Mouse (Mus musculus): ENCODE measurements around the gene Rpl13. TPM values are rescaled to one million over a fixed set of nuclear protein-coding genes. Genes with fewer than 3 reads are reported as not detected.
"Not testable (repeated sequence)": the region's sequence is repeated elsewhere in the genome, so short reads cannot be mapped to it uniquely, and the experiment has no call there.

Rpl13 gene
- polyA plus RNA-seq, 1 experiment from 2014 or later, result 1,308 TPM

- no peaks in the 10 kb centered on the region for H3K9me3 ChIP-seq (ENCODE audit: control insufficient read depth, low read length)
Measured at GRCm38 (mm10) chr8:123082993-123083392, 19.2 kb upstream of the Rpl13 start.

GRCm38 (mm10) chr8:123083610-123084009, 18.5 kb upstream of the Rpl13 start:
- Histone ChIP-seq H3K27ac (ENCODE audit: low read depth, low read length) (no peak overlapping the region), H3K4me1 (replicated peaks; ENCODE audit: control insufficient read depth, insufficient read depth, low read length) (no peaks in the 10 kb centered on the region), H3K9ac (ENCODE audit: low read depth, low read length) (no peak overlapping the region), H3K27me3 (ENCODE audit: control insufficient read depth, insufficient read depth, low read length) (no peaks in the 10 kb centered on the region), H3K4me2 (replicated peaks; ENCODE audit: low read depth, low read length) (no peak overlapping the region), H3K4me3 (ENCODE audit: low read depth, low read length) (no peak overlapping the region), H3K36me3 (ENCODE audit: control insufficient read depth, insufficient read depth, low read length) (peaks cover 9% of the 10 kb centered on the region; the same call in 1 of the 2 replicates), H3K9me3 (ENCODE audit: control insufficient read depth, low read length) (no peaks in the 10 kb centered on the region)
- ATAC-seq (ENCODE audit: low FRiP score), result no peak
- 91% methylated on average over 12 of the region's 12 CpGs for WGBS
- DNase-seq (ENCODE audit: low spot score), result no peak

More at GRCm38 (mm10) chr8:123082993-123083392, 19.2 kb upstream of the Rpl13 start:
- H3K4me3 ChIP-seq (ENCODE audit: low read depth, low read length), result no peak overlapping the region
- no peaks in the 10 kb centered on the region for H3K27me3 ChIP-seq (ENCODE audit: control insufficient read depth, insufficient read depth, low read length)
- H3K4me1 ChIP-seq (replicated peaks; ENCODE audit: control insufficient read depth, insufficient read depth, low read length), result no peaks in the 10 kb centered on the region
- DNase-seq (ENCODE audit: low spot score) (no peak), ATAC-seq (ENCODE audit: low FRiP score) (no peak)
- H3K4me2 ChIP-seq (replicated peaks; ENCODE audit: low read depth, low read length), result no peak overlapping the region
- WGBS, result 79% methylated on average over 6 of the region's 6 CpGs
- H3K9ac ChIP-seq (ENCODE audit: low read depth, low read length), result no peak overlapping the region
- peaks cover 9% of the 10 kb centered on the region; the same call in 1 of the 2 replicates for H3K36me3 ChIP-seq (ENCODE audit: control insufficient read depth, insufficient read depth, low read length)
- no peak overlapping the region for H3K27ac ChIP-seq (ENCODE audit: low read depth, low read length)

GRCm38 (mm10) chr8:123087289-123087688, 14.9 kb upstream of the Rpl13 start:
- H3K27me3 ChIP-seq (ENCODE audit: control insufficient read depth, insufficient read depth, low read length), result no peaks in the 10 kb centered on the region
- no peak overlapping the region for H3K9ac ChIP-seq (ENCODE audit: low read depth, low read length)
- no peaks in the 10 kb centered on the region for H3K9me3 ChIP-seq (ENCODE audit: control insufficient read depth, low read length)
- H3K4me1 ChIP-seq (replicated peaks; ENCODE audit: control insufficient read depth, insufficient read depth, low read length), result no peaks in the 10 kb centered on the region
- no peak overlapping the region for H3K4me2 ChIP-seq (replicated peaks; ENCODE audit: low read depth, low read length)
- H3K4me3 ChIP-seq (ENCODE audit: low read depth, low read length), result no peak overlapping the region
- DNase-seq (ENCODE audit: low spot score), result no peak
- WGBS, result 95% methylated on average over 9 of the region's 9 CpGs
- no peak overlapping the region for H3K27ac ChIP-seq (ENCODE audit: low read depth, low read length)
- no peak for ATAC-seq (ENCODE audit: low FRiP score)
- H3K36me3 ChIP-seq (ENCODE audit: control insufficient read depth, insufficient read depth, low read length), result peaks cover 16% of the 10 kb centered on the region

GRCm38 (mm10) chr8:123097216-123097615, 4.9 kb upstream of the Rpl13 start:
- H3K27ac ChIP-seq (ENCODE audit: low read depth, low read length), result no peak overlapping the region
- H3K27me3 ChIP-seq (ENCODE audit: control insufficient read depth, insufficient read depth, low read length), result no peaks in the 10 kb centered on the region
- H3K4me1 ChIP-seq (replicated peaks; ENCODE audit: control insufficient read depth, insufficient read depth, low read length), result 0 out of 2 replicates have a peak, but pooled peaks cover 2% of the 10 kb centered on the region
- no peak overlapping the region for H3K9ac ChIP-seq (ENCODE audit: low read depth, low read length)
- no peak for DNase-seq (ENCODE audit: low spot score)
- no peak for ATAC-seq (ENCODE audit: low FRiP score)
- H3K9me3 ChIP-seq (ENCODE audit: control insufficient read depth, low read length), result no peaks in the 10 kb centered on the region
- 97% methylated on average over 11 of the region's 11 CpGs for WGBS
- no peak overlapping the region for H3K4me3 ChIP-seq (ENCODE audit: low read depth, low read length)
- no peak overlapping the region for H3K4me2 ChIP-seq (replicated peaks; ENCODE audit: low read depth, low read length)
- H3K36me3 ChIP-seq (ENCODE audit: control insufficient read depth, insufficient read depth, low read length), result peaks cover 15% of the 10 kb centered on the region; the same call in 1 of the 2 replicates

GRCm38 (mm10) chr8:123097786-123098584, 4.2 kb upstream of the Rpl13 start:
- Histone ChIP-seq H3K4me2 (replicated peaks; ENCODE audit: low read depth, low read length) (no peak overlapping the region), H3K4me1 (replicated peaks; ENCODE audit: control insufficient read depth, insufficient read depth, low read length) (0 out of 2 replicates have a peak, but pooled peaks cover 2% of the 10 kb centered on the region), H3K4me3 (ENCODE audit: low read depth, low read length) (no peak overlapping the region), H3K9ac (ENCODE audit: low read depth, low read length) (no peak overlapping the region), H3K36me3 (ENCODE audit: control insufficient read depth, insufficient read depth, low read length) (peaks cover 15% of the 10 kb centered on the region; the same call in 1 of the 2 replicates), H3K9me3 (ENCODE audit: control insufficient read depth, low read length) (no peaks in the 10 kb centered on the region), H3K27ac (ENCODE audit: low read depth, low read length) (no peak overlapping the region), H3K27me3 (ENCODE audit: control insufficient read depth, insufficient read depth, low read length) (no peaks in the 10 kb centered on the region)
- no peak for DNase-seq (ENCODE audit: low spot score)
- 78% methylated on average over 12 of the region's 12 CpGs for WGBS
- no peak for ATAC-seq (ENCODE audit: low FRiP score)

- H3K4me2 ChIP-seq (replicated peaks; ENCODE audit: low read depth, low read length), result no peak overlapping the region
- no peaks in the 10 kb centered on the region for H3K27me3 ChIP-seq (ENCODE audit: control insufficient read depth, insufficient read depth, low read length)
- peaks cover 13% of the 10 kb centered on the region for H3K36me3 ChIP-seq (ENCODE audit: control insufficient read depth, insufficient read depth, low read length)
- H3K9ac ChIP-seq (ENCODE audit: low read depth, low read length), result no peak overlapping the region
- no peak overlapping the region for H3K4me3 ChIP-seq (ENCODE audit: low read depth, low read length)
- no peak overlapping the region for H3K27ac ChIP-seq (ENCODE audit: low read depth, low read length)
- H3K4me1 ChIP-seq (replicated peaks; ENCODE audit: control insufficient read depth, insufficient read depth, low read length), result peaks cover 7% of the 10 kb centered on the region
- ATAC-seq (ENCODE audit: low FRiP score), result no peak
- DNase-seq (ENCODE audit: low spot score), result no peak
- H3K9me3 ChIP-seq (ENCODE audit: control insufficient read depth, low read length), result no peaks in the 10 kb centered on the region
- 70% methylated on average over 8 of the region's 8 CpGs for WGBS
Measured at GRCm38 (mm10) chr8:123100288-123100687, 1.9 kb upstream of the Rpl13 start.

- WGBS, result 81% methylated on average over 4 of the region's 4 CpGs
- ATAC-seq (ENCODE audit: low FRiP score) (no peak), DNase-seq (ENCODE audit: low spot score) (no peak)
- Histone ChIP-seq H3K27me3 (ENCODE audit: control insufficient read depth, insufficient read depth, low read length) (no peaks in the 10 kb centered on the region), H3K4me1 (replicated peaks; ENCODE audit: control insufficient read depth, insufficient read depth, low read length) (peaks cover 7% of the 10 kb centered on the region), H3K36me3 (ENCODE audit: control insufficient read depth, insufficient read depth, low read length) (peaks cover 13% of the 10 kb centered on the region), H3K27ac (ENCODE audit: low read depth, low read length) (no peak overlapping the region), H3K4me2 (replicated peaks; ENCODE audit: low read depth, low read length) (no peak overlapping the region), H3K9ac (ENCODE audit: low read depth, low read length) (no peak overlapping the region), H3K9me3 (ENCODE audit: control insufficient read depth, low read length) (no peaks in the 10 kb centered on the region), H3K4me3 (ENCODE audit: low read depth, low read length) (no peak overlapping the region)
Measured at GRCm38 (mm10) chr8:123101244-123101643, 906 bp upstream of the Rpl13 start.

- peak overlapping the region; percentile 88 for H3K4me3 ChIP-seq (ENCODE audit: low read depth, low read length)
- H3K9ac ChIP-seq (ENCODE audit: low read depth, low read length), result peak overlapping the region; percentile 95
- WGBS, result 1% methylated on average over 25 of the region's 26 CpGs
- peak overlapping the region; percentile 81 for H3K4me2 ChIP-seq (replicated peaks; ENCODE audit: low read depth, low read length)
- ATAC-seq (ENCODE audit: low FRiP score), result 0 out of 2 replicates have a peak, but pooled peaks have one; percentile 19
- H3K27ac ChIP-seq (ENCODE audit: low read depth, low read length), result peak overlapping the region; percentile 93
- H3K36me3 ChIP-seq (ENCODE audit: control insufficient read depth, insufficient read depth, low read length), result peaks cover 13% of the 10 kb centered on the region
- not testable (repeated sequence) for H3K27me3 ChIP-seq (ENCODE audit: control insufficient read depth, insufficient read depth, low read length); H3K4me1 ChIP-seq (replicated peaks; ENCODE audit: control insufficient read depth, insufficient read depth, low read length); H3K9me3 ChIP-seq (ENCODE audit: control insufficient read depth, low read length)
- DNase-seq (ENCODE audit: low spot score), result peak; percentile 24
Measured at GRCm38 (mm10) chr8:123102855-123103254, 705 bp downstream of the Rpl13 start.

GRCm38 (mm10) chr8:123103285-123103684, 1.1 kb downstream of the Rpl13 start:
- 19% methylated on average over 14 of the region's 15 CpGs for WGBS
- no peak for ATAC-seq (ENCODE audit: low FRiP score)
- Histone ChIP-seq H3K27ac (ENCODE audit: low read depth, low read length) (0 out of 2 replicates have a peak overlapping the region, but pooled peaks have one; percentile 93), H3K9me3 (ENCODE audit: control insufficient read depth, low read length) (no peaks in the 10 kb centered on the region), H3K4me1 (replicated peaks; ENCODE audit: control insufficient read depth, insufficient read depth, low read length) (peaks cover 7% of the 10 kb centered on the region), H3K4me3 (ENCODE audit: low read depth, low read length) (peak overlapping the region; percentile 88), H3K36me3 (ENCODE audit: control insufficient read depth, insufficient read depth, low read length) (peaks cover 13% of the 10 kb centered on the region), H3K9ac (ENCODE audit: low read depth, low read length) (peak overlapping the region; percentile 95), H3K27me3 (ENCODE audit: control insufficient read depth, insufficient read depth, low read length) (no peaks in the 10 kb centered on the region), H3K4me2 (replicated peaks; ENCODE audit: low read depth, low read length) (peak overlapping the region; percentile 81)
- peak; percentile 14 for DNase-seq (ENCODE audit: low spot score)

Data from hindbrain, embryonic 11.5 days (tissue).